Mouse (Mus musculus) R1 (cell line): ENCODE results near the gene Gm2026.
"Not testable (repeated sequence)": the region's sequence is repeated elsewhere in the genome, so short reads cannot be mapped to it uniquely, and the experiment has no call there.

Experiments
- DNase-seq: peaks from one replicate; pipeline ENCODE4 v3.0.0-alpha.2; 2018; ENCODE audit warnings: low read depth, low spot score

The Gm2026 gene

DNA sequence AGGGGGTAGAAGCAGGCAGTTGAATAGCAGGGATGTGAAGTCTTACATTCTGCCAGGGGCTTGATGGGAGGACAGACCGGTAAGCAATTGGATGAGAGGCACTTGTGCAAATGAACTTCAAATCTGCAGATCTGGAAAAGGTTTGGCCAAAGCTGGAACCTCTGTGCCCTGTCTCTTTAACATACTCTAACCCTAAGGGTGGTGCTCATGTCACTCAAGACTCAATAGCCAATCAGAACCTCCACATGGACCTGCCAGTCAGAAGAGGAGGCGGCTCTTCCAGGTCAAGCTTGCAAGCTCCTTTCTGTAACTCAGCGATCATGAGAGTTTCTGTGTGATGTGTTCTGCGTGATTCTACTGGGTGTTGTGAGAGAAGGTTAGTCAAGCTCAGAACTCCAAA, at the start of gene Gm2026:
TSS of gene Gm2026 (plus strand) at position 301 of the 400 bp plus-strand sequence.
- DNase-seq: not testable (repeated sequence)

DNA sequence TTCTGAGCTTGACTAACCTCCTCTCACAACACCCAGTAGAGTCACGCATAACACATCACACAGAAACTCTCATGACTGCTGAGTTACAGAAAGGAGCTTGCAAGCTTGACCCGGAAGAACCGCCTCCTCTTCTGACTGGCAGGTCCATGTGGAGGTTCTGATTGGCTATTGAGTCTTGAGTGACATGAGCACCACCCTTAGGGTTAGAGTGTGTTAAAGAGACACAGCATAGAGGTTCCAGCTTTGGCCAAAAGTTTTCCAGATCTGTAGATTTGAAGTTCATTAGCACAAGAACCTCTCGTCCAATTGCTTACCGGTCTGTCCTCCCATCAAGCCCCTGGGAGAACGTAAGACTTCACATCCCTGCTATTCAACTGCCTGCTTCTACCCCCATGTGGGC, 34.1 kb upstream of the Gm2026 start, which contains the start of gene Zfp966:
TSS of gene Zfp966 (minus strand) at position 101 of the 400 bp plus-strand sequence.
- DNase-seq: not testable (repeated sequence)
